Mouse (Mus musculus) layer of hippocampus, postnatal 25 days (tissue): Measurements from ENCODE around the gene Pip5k1c. TPM values are rescaled to one million over a fixed set of nuclear protein-coding genes. Genes with fewer than 3 reads are reported as not detected.

Experiments used
- DNase-seq, 2 experiments: peaks; one replicate each; pipeline ENCODE4 v3.0.0; 2022; ENCODE audit warnings: mixed read lengths in 2 of 2, low spot score in 1 of 2; ENCODE audit errors: extremely low spot score in 1 of 2
- total RNA-seq, 2 experiments: library from RNA; stranded (reverse); gene quantifications; 2 replicates each; pipeline ENCODE4 v1.2.3; 2021

Pip5k1c gene
- 100 to 1,000 TPM; 306 to 318 TPM for total RNA-seq

GRCm38 (mm10) chr10:81292554-81293333 lies at the start of gene Pip5k1c:
Pip5k1c (plus strand) TSS chr10:81292963.
- DNase-seq: peak; percentile 97 to 98

DNA sequence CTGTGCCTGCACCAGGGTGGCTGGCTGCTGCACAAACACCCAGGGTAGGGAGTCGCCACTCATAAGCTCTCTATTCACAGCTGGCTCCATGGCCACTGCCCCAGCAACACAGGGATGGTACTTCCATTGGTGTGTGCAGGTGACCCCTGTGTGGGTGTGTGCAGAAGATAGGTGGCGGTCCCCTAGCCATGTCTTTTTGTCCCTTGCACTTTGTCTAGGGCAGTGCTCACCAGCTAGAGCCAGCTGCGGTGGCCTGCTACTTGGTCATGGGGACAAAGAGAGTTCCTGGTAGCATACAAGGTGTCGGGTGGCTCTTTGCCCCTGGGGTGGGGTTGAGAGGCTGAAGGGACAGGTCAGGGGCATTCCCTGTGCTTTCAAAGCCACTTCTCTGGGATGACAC lies 48.6 kb upstream of the Pip5k1c start:
- DNase-seq: no peak

DNA sequence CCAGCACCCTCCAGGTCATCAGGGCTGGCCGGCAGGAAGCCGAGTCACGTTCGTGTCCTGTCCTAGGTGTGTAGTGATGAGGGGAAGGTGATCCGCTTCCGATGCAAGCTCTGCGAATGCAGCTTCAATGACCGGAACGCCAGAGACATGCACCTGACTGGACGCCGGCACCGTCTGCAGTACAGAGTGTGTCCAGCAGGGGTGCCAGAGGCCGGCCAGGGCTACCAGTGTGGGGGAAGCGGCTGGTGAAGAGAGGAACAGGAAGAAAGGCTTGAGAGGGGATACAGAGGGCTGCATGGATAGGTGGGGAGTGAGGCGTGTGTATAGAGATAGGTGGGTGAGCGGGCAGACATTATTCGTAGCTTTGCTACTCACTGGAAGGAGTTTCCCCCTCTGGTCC lies 48.2 kb upstream of the Pip5k1c start:
- peak; percentile 75 to 91 for DNase-seq

DNA sequence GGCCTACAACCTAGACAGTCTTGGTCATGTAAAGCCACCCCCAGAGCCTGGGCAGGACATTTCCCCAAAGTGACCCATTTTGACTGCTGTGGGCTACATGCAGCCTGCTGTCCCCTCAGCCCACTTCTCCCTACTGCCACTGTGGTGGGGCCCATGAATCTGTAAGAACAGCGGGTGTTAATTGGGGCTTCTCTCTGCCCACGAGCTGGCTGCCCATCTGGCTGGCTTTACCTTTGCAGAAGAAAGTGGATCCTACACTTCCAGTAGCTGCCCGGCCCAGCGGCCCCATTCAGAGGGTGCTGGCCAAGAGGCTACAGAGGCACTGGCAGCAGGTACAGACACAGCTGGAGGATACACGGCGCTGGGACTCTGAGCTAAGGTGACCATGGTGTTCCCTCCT lies 47.6 kb upstream of the Pip5k1c start:
- DNase-seq: no peak

DNA sequence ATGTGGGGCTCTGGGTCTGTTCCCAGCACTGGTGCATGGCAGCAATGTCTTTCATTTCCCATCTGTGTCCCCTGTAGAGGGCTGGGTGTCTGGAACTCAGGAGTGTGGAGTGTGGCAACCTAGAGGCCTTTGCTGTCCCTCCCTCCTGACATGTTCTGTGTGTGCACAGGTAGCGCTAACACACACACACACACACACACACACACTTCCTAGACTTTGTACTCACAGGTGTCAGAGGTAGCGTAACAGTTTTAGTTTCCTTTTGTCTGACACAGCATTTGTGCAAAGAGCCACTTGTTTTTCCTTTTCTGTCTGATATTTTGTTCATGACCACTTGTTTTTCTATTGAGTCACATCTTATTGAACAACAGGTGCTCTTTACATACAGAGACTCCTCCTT lies 45.0 kb upstream of the Pip5k1c start:
- no peak for DNase-seq

DNA sequence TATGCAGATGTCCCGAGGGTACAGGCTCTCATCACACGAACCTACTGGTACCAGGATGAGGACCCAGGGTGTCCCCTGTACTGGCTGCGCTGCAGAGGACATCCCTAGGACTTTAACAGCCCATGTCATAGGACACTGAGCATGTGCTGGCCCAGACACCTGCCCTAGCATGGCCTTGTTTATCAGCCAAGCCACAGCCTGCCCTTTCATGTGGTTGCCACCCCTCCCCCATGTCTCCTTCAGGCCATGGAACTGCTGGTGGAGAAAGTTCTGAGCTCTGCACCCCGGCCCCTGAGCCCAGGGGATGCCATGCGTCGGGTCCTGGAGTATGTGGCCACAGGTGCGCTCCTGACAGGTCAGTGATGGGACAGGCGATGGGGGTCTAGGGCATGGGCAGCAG lies 43.3 kb upstream of the Pip5k1c start:
- no peak for DNase-seq

- DNase-seq: peak; percentile 78 to 84
Observed at GRCm38 (mm10) chr10:81252424-81253419, 40.0 kb upstream of the Pip5k1c start, which contains the start of gene Matk. Matk (plus strand) TSS chr10:81252935.

DNA sequence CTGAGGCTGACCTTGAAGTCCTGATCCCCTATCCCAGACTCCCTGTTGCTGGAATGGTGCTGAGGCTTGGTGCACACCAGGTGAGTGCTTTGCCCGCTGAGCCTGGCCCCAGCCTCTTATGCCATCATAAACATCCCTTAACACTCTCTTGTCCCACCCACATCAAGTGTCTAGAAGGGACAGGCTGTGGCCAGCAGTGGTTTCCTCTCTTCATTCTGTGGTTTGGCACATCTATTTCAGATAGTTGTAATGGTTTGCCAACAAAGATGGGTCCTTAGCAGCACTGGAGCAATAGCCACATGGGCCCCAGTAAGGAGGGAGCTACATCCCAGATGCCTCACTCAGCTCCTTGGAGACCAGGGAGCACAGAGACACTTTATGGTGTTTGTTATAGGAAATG lies 37.9 kb upstream of the Pip5k1c start:
- DNase-seq: no peak

GRCm38 (mm10) chr10:81257158-81258039 lies 35.4 kb upstream of the Pip5k1c start:
- DNase-seq: peak in 1 of 2 experiments; percentile 56

- DNase-seq: no peak
Observed at GRCm38 (mm10) chr10:81259225-81259884, 33.4 kb upstream of the Pip5k1c start.

- DNase-seq: no peak
Observed at GRCm38 (mm10) chr10:81261025-81261424, 31.7 kb upstream of the Pip5k1c start.

DNA sequence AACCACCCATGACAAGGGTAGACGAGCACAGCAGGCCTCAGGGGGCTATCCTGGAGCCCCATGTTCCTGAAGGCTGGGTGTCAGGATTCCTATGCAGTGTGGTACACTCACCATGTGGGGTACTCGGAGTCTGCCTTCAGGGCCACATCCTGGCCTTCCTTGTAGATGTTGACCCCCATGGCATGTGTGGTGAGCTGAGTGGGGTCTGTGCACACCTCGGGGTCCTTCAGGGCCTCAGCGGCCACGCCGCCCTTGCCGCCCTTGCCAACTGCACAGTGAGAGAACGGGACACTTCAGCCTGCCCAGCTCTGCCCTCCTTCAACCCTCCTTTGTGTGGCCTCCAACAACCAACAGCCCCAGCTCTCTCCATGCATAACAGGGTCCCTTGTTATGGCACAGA lies 27.2 kb upstream of the Pip5k1c start:
- DNase-seq: no peak

DNA sequence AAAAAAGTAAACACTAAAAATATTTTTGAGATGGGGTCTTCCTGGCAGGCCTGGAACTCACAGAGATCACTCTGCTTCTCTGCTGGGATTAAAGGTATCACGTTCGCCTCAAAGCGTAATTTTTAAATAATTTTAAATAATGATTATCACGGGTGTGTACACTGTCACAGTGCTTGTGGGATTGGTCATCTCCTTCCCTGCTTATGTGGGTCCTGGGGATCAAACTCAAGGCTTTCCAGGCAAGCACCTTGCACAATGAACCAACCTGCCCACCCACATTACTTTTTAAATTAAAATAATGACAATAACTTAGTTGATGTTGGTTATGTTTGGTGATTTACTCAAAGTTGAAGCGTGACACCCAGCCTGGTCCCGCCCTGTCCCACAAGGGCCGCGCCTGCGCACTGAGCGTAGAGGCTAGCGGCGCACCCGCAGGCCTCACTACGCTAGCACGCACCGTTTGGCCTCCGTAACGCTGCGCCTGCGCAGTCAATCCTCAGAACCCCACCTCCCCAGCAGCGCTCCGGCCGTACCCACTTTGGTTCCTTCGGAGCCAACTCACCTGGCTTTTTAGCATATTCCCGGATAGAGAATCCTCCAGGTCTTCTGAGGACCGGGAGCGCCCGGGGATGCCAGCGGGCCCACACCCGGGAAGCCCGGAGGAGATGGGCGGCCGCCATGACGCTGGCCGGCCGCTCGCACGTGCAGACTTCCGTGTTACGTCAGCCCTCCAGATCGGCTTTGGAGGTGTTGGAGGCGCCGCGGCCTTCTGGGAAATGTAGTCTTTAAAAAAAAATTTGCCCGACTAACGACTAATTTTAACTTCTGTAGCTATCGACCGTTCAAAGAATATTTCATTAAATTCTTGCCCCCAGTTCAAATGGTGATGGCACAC lies 26.3 kb upstream of the Pip5k1c start, which contains the start of the genes Mrpl54 and Apba3:
Mrpl54 (minus strand) TSS at position 724 of the 895 bp plus-strand sequence.
Apba3 (plus strand) TSS at position 750 of the 895 bp plus-strand sequence.
- DNase-seq: peak; percentile 91 to 97

DNA sequence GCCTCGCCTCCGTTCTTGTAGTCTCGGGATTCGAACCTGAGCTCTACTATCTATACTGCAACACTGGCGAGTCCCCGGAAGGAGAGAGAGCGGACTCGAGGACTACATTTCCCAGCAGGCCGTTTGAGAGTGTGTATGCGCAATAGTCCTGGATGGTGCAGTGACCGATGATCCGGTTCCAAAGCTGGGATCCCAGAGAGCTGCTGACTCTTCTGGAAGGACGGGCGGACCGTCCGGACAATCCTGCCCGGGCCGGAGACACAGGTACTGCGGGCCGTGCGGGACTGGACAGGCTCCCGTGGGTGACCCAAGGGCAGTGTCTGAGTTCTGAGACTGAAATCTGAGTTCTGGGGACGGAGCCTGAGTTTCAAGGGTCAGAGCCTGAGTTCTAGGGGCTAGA lies 24.7 kb upstream of the Pip5k1c start:
- DNase-seq: peak in 1 of 2 experiments; percentile 66

DNA sequence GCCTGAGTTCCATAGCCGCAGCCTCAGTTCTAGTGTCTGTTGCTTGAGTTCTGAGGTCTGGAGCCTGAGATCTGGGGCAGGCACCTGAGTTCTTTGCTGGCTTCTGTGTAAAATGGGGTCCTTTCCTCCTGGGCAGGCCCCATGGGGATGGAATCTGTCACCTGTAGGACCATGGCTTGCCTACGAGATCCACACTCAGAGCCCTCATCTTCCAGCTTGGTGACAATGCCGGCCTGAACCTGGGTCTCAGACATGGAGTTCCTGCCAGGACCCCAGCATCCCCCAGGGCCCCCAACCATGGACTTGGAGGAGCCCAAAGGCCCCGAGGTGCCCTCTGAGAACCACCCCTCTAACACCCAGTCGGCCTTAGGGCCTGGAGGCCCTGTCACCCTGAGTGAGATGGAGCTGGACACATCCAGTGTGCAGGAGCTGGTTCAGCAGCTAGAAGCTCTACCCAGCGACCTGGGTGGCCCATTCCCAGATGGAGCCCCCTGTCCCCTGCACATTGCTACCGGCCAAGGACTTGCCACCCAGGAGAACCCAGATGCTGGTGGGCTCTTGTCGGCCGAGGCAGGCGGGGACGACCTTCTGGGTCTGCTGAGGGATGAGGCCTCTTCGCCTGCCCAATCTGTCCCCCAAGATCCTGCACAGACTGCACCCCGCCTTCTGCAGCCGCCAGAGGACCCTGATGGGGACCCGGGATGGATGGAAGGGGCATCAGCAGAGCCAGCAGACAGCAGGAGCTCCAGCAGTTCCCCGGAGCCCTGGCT lies 23.9 kb upstream of the Pip5k1c start:
- DNase-seq: no peak

GRCm38 (mm10) chr10:81272356-81272755 lies 20.4 kb upstream of the Pip5k1c start:
- DNase-seq: no peak

DNA sequence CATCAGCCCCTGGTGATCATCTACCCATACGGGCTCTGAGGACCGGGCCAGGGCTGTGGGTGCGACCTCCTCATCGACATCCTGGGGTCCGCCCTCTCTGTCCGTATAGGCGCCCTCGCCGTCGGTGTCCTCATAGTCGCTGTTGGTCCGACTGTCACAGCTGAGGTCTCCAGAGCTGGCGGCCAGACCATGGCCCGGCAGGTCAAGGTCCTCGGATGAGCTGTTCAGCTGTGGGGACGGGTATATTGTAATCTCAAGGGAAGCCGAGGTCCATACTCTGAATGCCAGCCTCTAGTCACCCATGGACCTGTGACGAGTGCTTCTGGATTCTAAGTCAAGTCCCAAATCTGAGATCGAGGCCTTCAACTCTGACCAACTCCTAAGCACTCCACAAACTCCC lies 18.9 kb upstream of the Pip5k1c start:
- no peak for DNase-seq

GRCm38 (mm10) chr10:81277676-81278075 lies 15.1 kb upstream of the Pip5k1c start:
- DNase-seq: no peak
